8 mouse cellular contexts compared by ENCODE assay signal in genomic region chr9:54863363-54864281, GRCm38 (mm10). TPM values are rescaled to one million over a fixed set of nuclear protein-coding genes. Genes with fewer than 3 reads are reported as not detected.
A peak's percentile ranks its signal among the peaks of the same experiment; 100 is the strongest.
DNase-seq lines count a peak whose midpoint lies in the region; ATAC-seq and TF ChIP-seq lines count a peak whose summit lies in the region.

Gene Ireb2 (plus strand): TSS chr9:54863789.

- H3K4me2 ChIP-seq in forebrain, embryonic 15.5 days (replicated peaks), result peak within 1 kb of the TSS; percentile 71

- under 1% methylated on average over 72 of the region's 72 CpGs for WGBS in forebrain, embryonic 15.5 days
- under 1% methylated on average over 72 of the region's 72 CpGs for WGBS in lung, adult 2 months

- H3K4me3 ChIP-seq in forebrain, embryonic 15.5 days, result peak within 1 kb of the TSS; percentile 99
- peak within 1 kb of the TSS; percentile 96 for H3K4me3 ChIP-seq in lung, adult 2 months (replicated peaks; ENCODE audit: extremely low read depth, low read depth, low read length)

- peak within 1 kb of the TSS; percentile 100 for H3K9ac ChIP-seq in forebrain, embryonic 15.5 days (replicated peaks)

- peak; percentile 96 for DNase-seq in ES-CJ7 (ENCODE audit: low read depth, low spot score)
- peak; percentile 99 for DNase-seq in cerebellum, adult 11 months
- DNase-seq in heart, postnatal 25 days (ENCODE audit: low spot score), result peak; percentile 98
- DNase-seq in layer of hippocampus, adult 18-20 months (ENCODE audit: low spot score in 2 of 2), result peak; percentile 97 to 99
- DNase-seq in lung, adult 2 months, result peak; percentile 99
- DNase-seq in thymus, adult 18-20 months, result peak; percentile 97 to 98

- peak within 1 kb of the TSS; percentile 97 for H3K27ac ChIP-seq in forebrain, embryonic 15.5 days (replicated peaks)

- no peaks in the 10 kb centered on the region for H3K9me3 ChIP-seq in forebrain, embryonic 15.5 days

- peaks cover 41% of the 10 kb centered on the region for H3K4me1 ChIP-seq in forebrain, embryonic 15.5 days
- H3K4me1 ChIP-seq in lung, adult 2 months (ENCODE audit: control insufficient read depth, insufficient read depth, low read length), result peaks cover 8% of the 10 kb centered on the region

- no peak for TF ChIP-seq CTCF in lung, adult 2 months (IDR thresholded peaks at IDR 0.05; ENCODE audit: insufficient read depth, low read length)

- H3K27me3 ChIP-seq in forebrain, embryonic 15.5 days, result no peaks in the 10 kb centered on the region

- intact Hi-C loops in heart, postnatal 25 days (cut with DNase I), result loop anchor here (2.0 to 5.0 kb wide), 2 partner anchors 89 to 126 kb away; no protein-coding TSS in a partner anchor

- peak; percentile 98 for ATAC-seq in forebrain, embryonic 15.5 days (replicated peaks)
- ATAC-seq in neutrophil, adult 5-6 weeks (ENCODE audit: extremely low read depth, insufficient number of reproducible peaks, low FRiP score, poor library complexity, severe bottlenecking), result peak; percentile 88

- TF ChIP-seq POLR2A in lung, adult 2 months (IDR thresholded peaks at IDR 0.05; ENCODE audit: borderline replicate concordance, extremely low read depth, low read depth, low read length), result peak; percentile 73; the same call in 1 of the 2 replicates

- peaks cover 29% of the 10 kb centered on the region for H3K36me3 ChIP-seq in forebrain, embryonic 15.5 days

RNA-seq across cellular contexts. Expression of gene Ireb2, which starts in this region (rescaled TPM):
- polyA plus RNA-seq in forebrain, embryonic 15.5 days (2015; fragmentation: Nextera tagmentation; extraction: Ambion mirVana), result 48.6 and 51.2 TPM in 2 replicates
- total RNA-seq in heart, postnatal 25 days (2021), result 10 to 100 TPM; 30.2 to 33.1 TPM
- total RNA-seq in layer of hippocampus, adult 18-20 months (2021), result 10 to 100 TPM; 49.0 to 49.3 TPM
- 3.6 and 8.2 TPM in 2 replicates for polyA plus RNA-seq in lung, adult 2 months (2012; rRNA removed)
- total RNA-seq in neutrophil, adult 5-6 weeks (2017), result 42.1 and 49.6 TPM in 2 replicates

Comparison
In these comparisons a context has a peak if more than half of its experiments do, and no peak if none do; other contexts are left out.
1. Peak in every context shown above with its lines: DNase-seq, ATAC-seq, H3K4me3 ChIP-seq and H3K27ac ChIP-seq.